Mouse (Mus musculus): Measurements from ENCODE around the gene Kif3b.

GRCm38 (mm10) chr2:153290938-153291928 is at the start of gene Kif3b:
- TF ChIP-seq CTCF (IDR thresholded peaks at IDR 0.05; ENCODE audit: borderline replicate concordance, control insufficient read depth, extremely low read depth, insufficient read depth, low read length, poor library complexity) (peak; percentile 63; the same call in 1 of the 2 replicates), POLR2A (IDR thresholded peaks at IDR 0.05; ENCODE audit: control insufficient read depth, extremely low read depth, insufficient read depth, low read length, poor library complexity) (peak; percentile 61; the same call in 1 of the 2 replicates)
